Mouse (Mus musculus) neural tube, embryonic 12.5 days (tissue): ENCODE data around the gene Hunk. TPM values are rescaled to one million over a fixed set of nuclear protein-coding genes. Genes with fewer than 3 reads are reported as not detected.

Experiments used
- ATAC-seq: fragments of 200-750 bp; cut with Nextera tagmentation; 2 replicates; pipeline ENCODE4 v1.8.0; 2017; ENCODE audit warnings: low read depth, mild to moderate bottlenecking, moderate TSS enrichment, moderate library complexity; ENCODE audit not compliant: low FRiP score
- H3K27ac ChIP-seq: fragments of 300-500 bp; sonication (generic); 2 replicates; pipeline ENCODE4 v1.5.1; 2016
- H3K27me3 ChIP-seq: fragments of 300-500 bp; sonication (generic); replicated peaks from 2 replicates; pipeline ENCODE4 v1.6.1; 2016; ENCODE audit warnings: mild to moderate bottlenecking
- H3K36me3 ChIP-seq: fragments of 300-500 bp; sonication (generic); 2 replicates; pipeline ENCODE4 v1.6.1; 2016; ENCODE audit warnings: mild to moderate bottlenecking
- H3K4me1 ChIP-seq: fragments of 300-500 bp; sonication (generic); 2 replicates; pipeline ENCODE4 v1.6.1; 2016
- H3K4me2 ChIP-seq: fragments of 300-500 bp; sonication (generic); replicated peaks from 2 replicates; pipeline ENCODE4 v1.6.1; 2016; ENCODE audit warnings: mild to moderate bottlenecking
- H3K4me3 ChIP-seq: fragments of 300-500 bp; sonication (generic); 2 replicates; pipeline ENCODE4 v1.5.1; 2016
- H3K9ac ChIP-seq: fragments of 300-500 bp; sonication (generic); 2 replicates; pipeline ENCODE4 v1.6.1; 2016; ENCODE audit warnings: mild to moderate bottlenecking
- H3K9me3 ChIP-seq: fragments of 300-500 bp; sonication (generic); 2 replicates; pipeline ENCODE4 v1.6.1; 2016; ENCODE audit warnings: mild to moderate bottlenecking
- WGBS: fragments of 180-500 bp; shearing (Covaris S2); methylation state at CpG from one replicate; pipeline ENCODE4 v1.1.7; 2016; 5-methylcytosine and 5-hydroxymethylcytosine counted together
- polyA plus RNA-seq: library from polyadenylated mRNA; unstranded; fragments of >200 nt; fragmentation: Nextera tagmentation; extraction: Ambion mirVana; gene quantifications from 2 replicates; pipeline ENCODE4 v1.2.1, GENCODE M21; 2016

The Hunk gene
- polyA plus RNA-seq, 1 experiment from 2014 or later, result 12.1 TPM

DNA sequence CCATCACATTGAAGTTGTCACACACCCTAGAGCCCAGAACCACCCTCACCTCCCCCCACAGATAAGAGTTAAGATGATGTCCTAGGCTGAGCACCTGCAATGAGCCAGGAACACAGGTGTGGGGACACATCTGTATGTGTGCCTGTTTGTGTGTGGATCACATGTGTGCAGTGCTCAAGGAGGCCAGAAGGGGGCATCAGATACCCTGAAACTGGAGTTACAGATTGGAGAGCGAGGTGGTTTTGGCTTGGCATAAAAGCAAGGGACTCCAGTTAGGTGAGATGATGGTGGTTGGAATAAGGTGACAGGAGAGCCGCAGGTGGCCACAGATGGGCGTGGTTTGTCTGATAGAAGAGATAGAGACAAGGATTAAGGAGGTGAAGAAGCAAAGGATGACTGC is 4.2 kb upstream of the Hunk start:
- Histone ChIP-seq H3K4me1 (peaks cover 5% of the 10 kb centered on the region), H3K27me3 (peaks cover 21% of the 10 kb centered on the region; the same call in 1 of the 2 replicates), H3K4me3 (no peak overlapping the region), H3K4me2 (no peak overlapping the region), H3K9me3 (no peaks in the 10 kb centered on the region), H3K9ac (no peak overlapping the region), H3K36me3 (no peaks in the 10 kb centered on the region), H3K27ac (no peak overlapping the region)
- no peak for ATAC-seq
- WGBS, result 88% methylated on average over 3 of the region's 3 CpGs

DNA sequence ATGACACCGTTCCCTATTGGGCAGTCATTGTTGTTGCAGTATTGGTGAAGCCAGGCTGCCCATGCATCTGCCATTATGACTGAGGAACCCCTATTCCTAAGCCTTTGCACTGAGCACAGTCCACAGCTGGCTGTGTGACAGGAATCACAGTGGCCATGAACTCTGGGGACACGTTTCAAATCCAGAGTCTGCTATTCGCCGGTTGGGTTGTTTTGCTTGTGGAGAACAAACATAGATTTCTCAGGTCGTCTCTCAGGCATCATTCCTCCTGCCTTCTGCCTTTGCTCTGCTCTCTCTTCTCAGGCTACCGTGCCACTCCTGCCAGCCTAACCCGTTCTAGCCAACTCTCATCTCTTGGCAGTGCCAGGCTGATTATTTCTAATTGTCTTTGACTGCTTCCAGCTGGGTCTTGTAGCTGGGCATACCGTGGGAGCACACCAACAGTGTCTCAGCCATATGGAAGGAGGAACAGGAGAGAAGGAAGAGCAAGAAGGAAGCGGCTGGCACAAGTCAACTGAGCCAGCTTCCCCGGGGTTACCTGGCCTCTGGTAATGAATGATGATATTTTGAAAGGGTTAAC is 3.0 kb upstream of the Hunk start:
- Histone ChIP-seq H3K9ac (no peak overlapping the region), H3K36me3 (no peaks in the 10 kb centered on the region), H3K9me3 (no peaks in the 10 kb centered on the region), H3K4me2 (no peak overlapping the region), H3K27ac (no peak overlapping the region), H3K27me3 (peaks cover 21% of the 10 kb centered on the region; the same call in 1 of the 2 replicates), H3K4me3 (no peak overlapping the region), H3K4me1 (peaks cover 13% of the 10 kb centered on the region)
- ATAC-seq, result no peak
- 81% methylated on average over 10 of the region's 10 CpGs for WGBS

DNA sequence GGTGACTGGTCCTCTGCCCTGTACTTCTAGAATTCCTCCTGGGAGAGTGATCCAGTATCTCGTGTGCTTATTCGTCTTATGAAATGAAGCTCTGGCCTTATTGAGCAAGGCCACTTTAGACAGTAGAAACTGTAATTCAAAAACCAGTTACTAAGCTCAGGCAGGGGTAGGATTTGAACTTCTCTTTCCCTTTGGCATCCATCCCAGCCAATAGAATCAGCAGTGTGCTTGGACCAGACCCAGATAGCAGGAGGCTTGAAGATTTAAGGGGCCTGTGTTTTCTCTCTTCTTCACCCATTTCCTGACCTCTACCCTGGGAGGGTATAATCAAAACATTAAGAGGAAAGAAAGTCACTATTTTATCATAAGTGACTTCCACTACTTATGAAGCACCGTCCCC is 1.8 kb upstream of the Hunk start:
- 72% methylated on average over 3 of the region's 3 CpGs for WGBS

GRCm38 (mm10) chr16:90384846-90385245 is 967 bp upstream of the Hunk start:
- peaks cover 31% of the 10 kb centered on the region for H3K4me1 ChIP-seq
- no peak for ATAC-seq
- no peaks in the 10 kb centered on the region for H3K36me3 ChIP-seq
- H3K27me3 ChIP-seq, result 0 out of 2 replicates have a peak, but pooled peaks cover 17% of the 10 kb centered on the region
- peak overlapping the region; percentile 92 for H3K9ac ChIP-seq
- no peak overlapping the region for H3K27ac ChIP-seq
- H3K4me3 ChIP-seq, result peak overlapping the region; percentile 83
- WGBS, result 4% methylated on average over 12 of the region's 12 CpGs
- no peaks in the 10 kb centered on the region for H3K9me3 ChIP-seq
- H3K4me2 ChIP-seq, result peak overlapping the region; percentile 85

More for the DNA sequence above, 1.8 kb upstream of the Hunk start:
- no peaks in the 10 kb centered on the region for H3K9me3 ChIP-seq
- H3K9ac ChIP-seq, result no peak overlapping the region
- H3K4me3 ChIP-seq, result no peak overlapping the region
- no peaks in the 10 kb centered on the region for H3K36me3 ChIP-seq
- no peak overlapping the region for H3K27ac ChIP-seq
- 0 out of 2 replicates have a peak, but pooled peaks cover 17% of the 10 kb centered on the region for H3K27me3 ChIP-seq
- H3K4me1 ChIP-seq, result peaks cover 25% of the 10 kb centered on the region
- no peak overlapping the region for H3K4me2 ChIP-seq
- no peak for ATAC-seq

DNA sequence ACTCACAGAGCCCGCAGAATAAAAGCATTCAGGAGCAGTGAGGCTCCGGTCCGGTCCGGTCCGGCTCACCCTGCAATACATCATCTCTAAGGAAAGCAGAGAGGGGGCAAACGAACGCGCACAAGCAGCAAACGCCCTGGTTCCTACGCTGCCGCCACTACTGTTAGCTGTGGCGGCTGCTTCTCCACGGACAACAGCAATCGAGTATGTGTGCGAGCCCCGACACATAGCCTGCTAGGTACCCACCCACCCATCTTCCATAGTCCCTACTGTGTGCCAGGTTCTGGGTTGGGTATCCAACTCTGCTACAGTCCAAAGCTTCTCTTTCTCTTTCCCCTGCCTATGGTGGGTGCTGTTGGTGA is 506 bp upstream of the Hunk start:
- Histone ChIP-seq H3K4me1 (peaks cover 31% of the 10 kb centered on the region), H3K9me3 (no peaks in the 10 kb centered on the region), H3K4me2 (peak overlapping the region; percentile 85), H3K27me3 (0 out of 2 replicates have a peak, but pooled peaks cover 17% of the 10 kb centered on the region), H3K9ac (peak overlapping the region; percentile 92), H3K4me3 (peak overlapping the region; percentile 83), H3K27ac (peak overlapping the region; percentile 80; the same call in 1 of the 2 replicates), H3K36me3 (no peaks in the 10 kb centered on the region)
- ATAC-seq, result no peak; the same call in none of the 2 replicates
- WGBS, result under 1% methylated on average over 16 of the region's 16 CpGs

DNA sequence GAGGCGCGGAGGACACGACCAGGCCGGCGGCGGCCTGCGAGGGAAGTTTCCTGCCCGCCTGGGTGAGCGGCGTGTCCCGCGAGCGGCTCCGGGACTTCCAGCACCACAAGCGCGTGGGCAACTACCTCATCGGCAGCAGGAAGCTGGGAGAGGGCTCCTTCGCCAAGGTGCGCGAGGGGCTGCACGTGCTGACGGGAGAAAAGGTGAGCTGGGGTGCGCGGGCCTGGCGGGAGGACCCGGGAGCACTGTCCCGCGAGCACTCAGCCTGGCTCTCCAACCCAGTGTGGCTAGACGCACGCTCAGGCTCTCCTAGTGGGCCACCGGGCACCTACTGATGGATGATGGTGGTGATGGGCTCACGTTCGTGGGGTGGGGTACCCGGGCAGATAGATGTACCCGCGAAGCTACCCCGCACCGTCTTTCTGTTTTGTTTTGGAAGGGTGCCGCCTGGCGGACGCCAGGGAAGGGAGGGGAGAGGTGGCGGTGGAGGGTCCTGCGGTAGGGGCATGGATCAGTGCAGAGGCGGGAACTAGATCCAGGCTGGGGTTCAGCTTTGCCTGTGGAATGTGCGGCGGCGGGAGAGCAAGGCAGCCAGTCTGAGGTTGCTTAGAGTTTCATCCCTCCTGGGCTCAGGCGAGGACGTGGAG is 824 bp downstream of the Hunk start:
- Histone ChIP-seq H3K4me3 (peak overlapping the region; percentile 83), H3K27me3 (0 out of 2 replicates have a peak, but pooled peaks cover 17% of the 10 kb centered on the region), H3K27ac (peak overlapping the region; percentile 80), H3K4me1 (peaks cover 31% of the 10 kb centered on the region), H3K9me3 (peaks cover 6% of the 10 kb centered on the region; the same call in 1 of the 2 replicates), H3K36me3 (peaks cover 13% of the 10 kb centered on the region), H3K9ac (peak overlapping the region; percentile 92), H3K4me2 (peak overlapping the region; percentile 85)
- under 1% methylated on average over 49 of the region's 49 CpGs for WGBS
- ATAC-seq, result peak; percentile 69

- Histone ChIP-seq H3K4me3 (peak overlapping the region; percentile 83), H3K36me3 (peaks cover 19% of the 10 kb centered on the region), H3K27ac (no peak overlapping the region), H3K27me3 (0 out of 2 replicates have a peak, but pooled peaks cover 17% of the 10 kb centered on the region), H3K9ac (peak overlapping the region; percentile 92), H3K9me3 (peaks cover 6% of the 10 kb centered on the region; the same call in 1 of the 2 replicates), H3K4me1 (peaks cover 31% of the 10 kb centered on the region), H3K4me2 (peak overlapping the region; percentile 85)
- no peak; the same call in 1 of the 2 replicates for ATAC-seq
- WGBS, result 1% methylated on average over 12 of the region's 12 CpGs
Observed at GRCm38 (mm10) chr16:90387161-90387671, 1.4 kb downstream of the Hunk start.

DNA sequence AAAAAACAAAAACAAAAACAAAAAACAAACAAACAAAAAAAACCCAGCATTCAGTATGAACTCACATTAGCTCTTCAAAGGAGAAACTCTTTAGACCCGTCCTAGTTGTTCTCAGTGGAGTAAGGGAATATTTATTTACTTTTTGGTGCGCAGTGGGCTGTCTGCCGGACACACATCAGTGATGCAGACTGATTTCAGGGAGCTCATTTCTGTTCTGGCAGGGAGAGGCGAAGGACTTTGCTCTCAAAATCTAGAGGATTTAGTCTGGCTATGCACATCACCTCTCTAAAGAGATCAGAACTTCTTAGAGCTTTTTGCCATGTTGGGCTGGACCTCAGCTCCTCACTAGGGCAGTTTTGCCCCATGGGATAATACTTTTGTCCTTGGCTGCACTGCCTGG is 2.1 kb downstream of the Hunk start:
- WGBS, result 67% methylated on average over 4 of the region's 4 CpGs
- Histone ChIP-seq H3K4me3 (peak overlapping the region; percentile 26), H3K27me3 (0 out of 2 replicates have a peak, but pooled peaks cover 12% of the 10 kb centered on the region), H3K9me3 (peaks cover 6% of the 10 kb centered on the region; the same call in 1 of the 2 replicates), H3K4me2 (peak overlapping the region; percentile 85), H3K27ac (no peak overlapping the region), H3K9ac (0 out of 2 replicates have a peak overlapping the region, but pooled peaks have one; percentile 6), H3K36me3 (peaks cover 26% of the 10 kb centered on the region), H3K4me1 (peaks cover 31% of the 10 kb centered on the region)
- ATAC-seq, result no peak

- no peak overlapping the region for H3K9ac ChIP-seq
- H3K36me3 ChIP-seq, result peaks cover 27% of the 10 kb centered on the region
- no peak for ATAC-seq
- H3K27me3 ChIP-seq, result 0 out of 2 replicates have a peak, but pooled peaks cover 5% of the 10 kb centered on the region
- peaks cover 6% of the 10 kb centered on the region; the same call in 1 of the 2 replicates for H3K9me3 ChIP-seq
- WGBS, result 75% methylated on average over 15 of the region's 15 CpGs
- peaks cover 33% of the 10 kb centered on the region for H3K4me1 ChIP-seq
- H3K27ac ChIP-seq, result no peak overlapping the region
- H3K4me2 ChIP-seq, result peak overlapping the region; percentile 85
- no peak overlapping the region; the same call in 1 of the 2 replicates for H3K4me3 ChIP-seq
Observed at GRCm38 (mm10) chr16:90389103-90389750, 3.4 kb downstream of the Hunk start.

GRCm38 (mm10) chr16:90390731-90391130 is 4.9 kb downstream of the Hunk start:
- Histone ChIP-seq H3K36me3 (peaks cover 27% of the 10 kb centered on the region), H3K9me3 (peaks cover 6% of the 10 kb centered on the region; the same call in 1 of the 2 replicates), H3K27me3 (no peaks in the 10 kb centered on the region), H3K4me2 (no peak overlapping the region), H3K4me3 (no peak overlapping the region), H3K9ac (no peak overlapping the region), H3K4me1 (peaks cover 35% of the 10 kb centered on the region), H3K27ac (no peak overlapping the region)
- ATAC-seq, result no peak
- 97% methylated on average over 16 of the region's 16 CpGs for WGBS

DNA sequence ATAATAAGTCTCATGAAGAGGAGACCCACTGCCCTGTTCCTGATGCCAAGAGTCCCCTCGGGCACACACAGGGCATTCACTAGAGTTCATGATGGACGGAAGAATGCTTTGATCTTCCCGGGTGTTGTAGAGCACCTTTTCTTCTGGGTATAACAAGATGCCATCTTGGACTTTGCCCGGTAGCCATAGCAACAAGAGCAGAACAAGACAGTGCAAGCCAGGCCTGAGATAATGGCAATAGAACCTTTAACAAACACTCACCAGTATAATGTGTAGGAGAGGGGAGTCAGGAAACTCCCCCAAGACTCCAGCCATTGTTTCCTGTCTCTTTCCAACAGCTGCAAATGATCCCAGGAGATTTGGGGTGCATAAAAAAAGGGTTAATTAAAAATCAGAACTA is 8.9 kb downstream of the Hunk start:
- Histone ChIP-seq H3K4me2 (no peak overlapping the region), H3K9me3 (peaks cover 6% of the 10 kb centered on the region; the same call in 1 of the 2 replicates), H3K9ac (no peak overlapping the region), H3K4me1 (peaks cover 13% of the 10 kb centered on the region), H3K27me3 (no peaks in the 10 kb centered on the region), H3K36me3 (peaks cover 27% of the 10 kb centered on the region), H3K4me3 (no peak overlapping the region), H3K27ac (no peak overlapping the region)
- peak; percentile 41; the same call in 1 of the 2 replicates for ATAC-seq
- 45% methylated on average over 4 of the region's 4 CpGs for WGBS
